Mouse (Mus musculus): Measurements from ENCODE around the gene Olfr149. TPM values are rescaled to one million over a fixed set of nuclear protein-coding genes. Genes with fewer than 3 reads are reported as not detected.
"Not testable (repeated sequence)": the region's sequence is repeated elsewhere in the genome, so short reads cannot be mapped to it uniquely, and the experiment has no call there.

The Olfr149 gene
- not detected in 2 replicates for polyA plus RNA-seq (2016; fragmentation: Nextera tagmentation; extraction: Ambion mirVana)

DNA sequence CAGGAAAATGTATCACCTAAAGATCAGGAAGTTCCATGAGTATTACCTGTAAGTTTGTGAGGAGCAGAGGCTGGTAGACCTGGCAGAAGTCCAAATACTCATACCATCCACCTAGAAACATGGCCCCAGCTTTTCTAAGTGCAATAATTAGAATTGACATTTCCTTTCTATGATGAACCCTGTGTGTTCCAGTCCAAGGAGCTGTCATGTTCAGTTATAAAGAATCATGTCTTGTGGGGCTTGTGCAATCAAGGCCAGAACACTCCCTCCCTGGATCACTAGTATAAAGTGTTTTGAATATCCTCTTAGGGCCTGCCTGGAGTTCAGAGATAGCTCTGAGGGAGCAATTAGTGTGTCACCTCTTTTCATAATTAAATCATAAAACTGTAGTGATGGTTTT, at the start of gene Olfr149:
Gene Olfr149, minus strand, starts transcription at position 101 of the 400 bp plus-strand sequence.
- DNase-seq (ENCODE audit: low spot score) = no peak
- no peaks in the 10 kb centered on the region for H3K36me3 ChIP-seq
- H3K27ac ChIP-seq = no peak within 1 kb of the TSS
- H3K27me3 ChIP-seq (ENCODE audit: insufficient read depth, poor library complexity, severe bottlenecking) = no peaks in the 10 kb centered on the region
- H3K4me3 ChIP-seq = no peak within 1 kb of the TSS
- no peaks in the 10 kb centered on the region for H3K9me3 ChIP-seq
- no peaks in the 10 kb centered on the region for H3K4me1 ChIP-seq

DNA sequence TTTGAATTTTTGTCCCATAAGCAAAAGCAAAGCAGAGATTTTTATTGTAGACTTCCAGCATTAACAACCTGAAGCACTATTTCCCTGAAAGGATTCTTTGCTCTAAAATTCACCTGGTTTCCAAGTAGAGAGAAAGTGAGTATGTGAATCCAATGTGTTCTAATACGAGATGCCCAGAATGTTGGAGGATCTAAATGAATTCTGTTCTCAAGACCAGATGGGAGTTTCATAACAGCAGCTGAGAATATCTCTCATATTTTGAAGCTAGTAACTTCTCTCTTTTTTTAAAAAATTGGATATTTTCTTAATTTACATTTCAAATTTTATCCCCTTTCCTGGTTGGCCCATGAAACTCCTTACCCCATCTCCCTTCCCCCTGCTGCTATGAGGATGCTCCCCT, 39.5 kb upstream of the Olfr149 start:
- Histone ChIP-seq H3K9me3 (no peaks in the 10 kb centered on the region), H3K4me3 (no peak overlapping the region), H3K27ac (no peak overlapping the region), H3K36me3 (no peaks in the 10 kb centered on the region), H3K27me3 (ENCODE audit: insufficient read depth, poor library complexity, severe bottlenecking) (no peaks in the 10 kb centered on the region), H3K4me1 (no peaks in the 10 kb centered on the region)
- 79% methylated on average over 1 of the region's 1 CpGs for WGBS
- no peak for DNase-seq (ENCODE audit: low spot score)

DNA sequence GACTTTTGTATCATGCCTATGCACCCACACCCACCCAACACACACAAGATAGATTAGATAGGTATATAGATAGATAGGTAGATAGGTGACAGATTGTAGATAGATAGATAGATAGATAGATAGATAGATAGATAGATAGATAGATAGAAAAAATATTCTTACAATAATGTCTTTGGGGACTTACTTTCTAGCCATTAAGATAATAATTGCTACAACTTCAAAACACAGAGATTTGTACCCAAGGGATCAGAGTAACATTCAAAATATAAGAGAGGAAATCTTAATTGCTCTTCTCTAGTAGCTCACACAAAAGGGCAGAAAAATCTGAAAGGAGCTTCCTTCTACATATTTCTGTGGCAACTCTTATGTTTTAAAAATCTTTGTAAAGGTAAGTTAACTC, 39.0 kb upstream of the Olfr149 start, which contains the start of gene Olfr967:
Gene Olfr967, plus strand, starts transcription at position 301 of the 400 bp plus-strand sequence.
- Histone ChIP-seq H3K36me3 (no peaks in the 10 kb centered on the region), H3K9me3 (no peaks in the 10 kb centered on the region), H3K4me1 (no peaks in the 10 kb centered on the region), H3K27ac (no peak within 1 kb of the TSS), H3K4me3 (no peak within 1 kb of the TSS), H3K27me3 (ENCODE audit: insufficient read depth, poor library complexity, severe bottlenecking) (no peaks in the 10 kb centered on the region)
- DNase-seq (ENCODE audit: low spot score) = no peak

DNA sequence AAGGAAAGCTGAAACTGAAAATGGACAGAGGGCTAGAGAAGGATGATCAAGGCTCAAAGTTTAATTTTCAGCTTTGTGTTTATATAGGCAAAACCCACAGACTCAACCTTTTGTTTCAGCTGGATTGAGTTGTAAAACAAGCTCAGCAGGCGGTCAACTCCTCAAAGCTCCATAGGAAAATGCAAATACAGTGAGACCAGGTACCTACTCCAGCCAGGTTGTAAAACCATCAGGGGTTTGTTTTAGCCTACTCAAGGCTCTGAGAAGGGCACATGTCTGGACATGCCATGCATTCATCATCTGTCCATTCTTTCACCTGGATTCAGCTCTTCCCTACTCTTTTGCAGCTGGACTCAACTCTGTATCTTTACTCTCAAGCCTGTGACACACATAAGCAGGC, 33.8 kb upstream of the Olfr149 start:
- Histone ChIP-seq H3K4me1 (no peaks in the 10 kb centered on the region), H3K9me3 (no peaks in the 10 kb centered on the region), H3K36me3 (no peaks in the 10 kb centered on the region), H3K27ac (no peak overlapping the region), H3K27me3 (ENCODE audit: insufficient read depth, poor library complexity, severe bottlenecking) (no peaks in the 10 kb centered on the region), H3K4me3 (no peak overlapping the region)
- 85% methylated on average over 1 of the region's 1 CpGs for WGBS
- DNase-seq (ENCODE audit: low spot score) = no peak

DNA sequence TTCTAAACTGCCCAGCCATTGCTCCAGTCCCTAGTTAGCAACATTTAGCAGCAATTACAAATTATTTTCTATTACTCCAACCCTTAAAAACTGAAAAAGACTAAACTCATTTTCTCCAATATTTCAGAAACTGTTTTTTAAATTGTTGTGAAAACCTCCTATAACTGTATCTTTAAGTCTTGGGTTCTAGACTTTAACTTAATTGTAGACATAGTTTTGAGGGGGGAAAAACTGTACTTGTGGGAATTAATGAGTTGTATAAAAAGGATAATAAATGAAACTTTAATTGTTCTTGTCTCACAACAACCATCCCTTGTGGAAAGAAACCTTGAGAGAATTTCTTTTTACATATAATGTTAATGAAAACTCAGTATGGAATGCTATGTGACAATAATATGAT, 23.8 kb upstream of the Olfr149 start, which contains the start of gene Olfr150:
Gene Olfr150, plus strand, starts transcription at position 301 of the 400 bp plus-strand sequence.
- Histone ChIP-seq H3K27me3 (ENCODE audit: insufficient read depth, poor library complexity, severe bottlenecking) (no peaks in the 10 kb centered on the region), H3K36me3 (no peaks in the 10 kb centered on the region), H3K27ac (no peak within 1 kb of the TSS), H3K9me3 (no peaks in the 10 kb centered on the region), H3K4me3 (no peak within 1 kb of the TSS), H3K4me1 (no peaks in the 10 kb centered on the region)
- no peak for DNase-seq (ENCODE audit: low spot score)

DNA sequence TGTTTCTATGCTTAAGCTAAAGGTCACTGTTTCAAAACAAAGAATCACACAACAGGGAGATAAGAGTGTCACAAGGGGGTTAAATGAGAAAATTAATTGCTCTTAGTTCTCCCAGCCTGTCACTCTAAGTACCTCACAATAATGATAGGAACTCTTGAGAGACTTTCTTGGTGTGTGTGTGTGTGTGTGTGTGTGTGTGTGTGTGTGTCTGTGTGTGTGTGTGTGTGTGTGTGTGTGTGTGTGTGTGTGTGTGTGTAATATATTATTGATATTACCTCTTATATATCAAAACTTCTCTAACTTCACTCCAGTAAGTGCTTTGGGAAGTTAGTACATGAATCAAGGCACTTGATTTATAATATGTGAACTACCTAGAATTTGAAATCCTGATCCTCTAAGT, 4.1 kb upstream of the Olfr149 start, which contains the start of gene Olfr965:
Gene Olfr965, plus strand, starts transcription at position 301 of the 400 bp plus-strand sequence.
- no peaks in the 10 kb centered on the region for H3K9me3 ChIP-seq
- H3K36me3 ChIP-seq = no peaks in the 10 kb centered on the region
- H3K27me3 ChIP-seq (ENCODE audit: insufficient read depth, poor library complexity, severe bottlenecking) = no peaks in the 10 kb centered on the region
- no peaks in the 10 kb centered on the region for H3K4me1 ChIP-seq
- H3K27ac ChIP-seq = no peak within 1 kb of the TSS
- H3K4me3 ChIP-seq = no peak within 1 kb of the TSS
- DNase-seq (ENCODE audit: low spot score) = no peak

DNA sequence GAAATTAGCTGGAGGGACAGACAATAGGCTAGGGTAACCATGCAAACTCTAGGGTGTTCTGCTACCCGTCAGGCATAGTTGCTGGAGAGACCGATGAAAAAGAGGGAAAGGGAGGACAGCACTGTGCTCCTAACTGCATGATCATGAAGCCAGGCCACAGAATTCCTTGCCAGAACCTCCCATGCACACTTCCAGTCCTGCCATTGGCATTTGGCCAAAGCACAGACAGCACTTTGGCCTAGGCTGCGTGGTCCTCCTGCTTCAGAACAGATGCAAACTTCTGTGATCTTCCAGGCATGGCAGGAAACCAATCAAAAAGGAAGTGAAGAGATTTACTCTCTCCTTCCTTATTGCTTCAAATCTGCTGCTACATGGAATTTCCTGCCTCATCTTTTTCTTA, 2.0 kb upstream of the Olfr149 start:
- WGBS = 63% methylated on average over 3 of the region's 3 CpGs
- H3K36me3 ChIP-seq = no peaks in the 10 kb centered on the region
- H3K27me3 ChIP-seq (ENCODE audit: insufficient read depth, poor library complexity, severe bottlenecking) = no peaks in the 10 kb centered on the region
- H3K4me3 ChIP-seq = no peak overlapping the region
- no peaks in the 10 kb centered on the region for H3K4me1 ChIP-seq
- DNase-seq (ENCODE audit: low spot score) = peak; percentile 75
- H3K27ac ChIP-seq = no peak overlapping the region
- H3K9me3 ChIP-seq = no peaks in the 10 kb centered on the region

DNA sequence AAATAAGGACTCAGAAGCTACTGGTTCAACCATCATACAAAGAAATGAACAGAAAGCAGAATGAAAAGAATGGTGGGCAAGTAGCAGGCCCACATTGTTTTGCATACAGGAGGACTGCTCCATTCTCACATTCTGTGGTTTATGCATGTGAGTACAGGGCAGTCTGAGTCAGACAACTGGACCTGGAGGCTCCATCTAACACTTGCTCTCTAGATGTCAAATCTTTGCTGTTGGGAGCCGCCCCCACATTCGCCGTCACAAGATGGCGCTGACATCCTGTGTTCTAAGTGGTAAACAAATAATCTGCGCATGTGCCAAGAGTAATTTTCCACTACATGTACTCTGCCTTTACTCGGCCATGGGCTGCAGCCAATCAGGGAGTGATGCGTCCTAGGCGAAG, 5.8 kb downstream of the Olfr149 start:
- WGBS = 77% methylated on average over 8 of the region's 8 CpGs
- H3K4me1 ChIP-seq; H3K27ac ChIP-seq; H3K27me3 ChIP-seq (ENCODE audit: insufficient read depth, poor library complexity, severe bottlenecking); DNase-seq (ENCODE audit: low spot score); H3K4me3 ChIP-seq; H3K9me3 ChIP-seq; H3K36me3 ChIP-seq: not testable (repeated sequence)

DNA sequence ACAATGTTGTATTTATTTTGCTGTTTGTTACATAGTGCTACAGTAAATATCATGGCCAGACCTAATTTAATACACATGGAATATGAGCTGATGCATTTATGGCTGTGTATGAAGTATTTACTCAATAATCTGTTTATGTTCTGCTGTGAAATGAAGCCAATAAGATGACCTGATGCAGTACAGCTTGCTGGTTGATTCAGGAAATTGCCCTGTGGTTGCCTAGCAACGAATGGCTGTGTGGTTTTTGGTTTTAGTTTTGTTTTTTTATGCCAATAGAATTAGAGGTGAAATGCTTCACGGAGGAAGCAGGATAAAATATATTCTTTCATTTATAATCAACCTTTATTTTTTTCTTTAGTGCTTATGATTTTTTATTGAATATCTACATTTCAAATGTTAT, 27.6 kb downstream of the Olfr149 start:
- DNase-seq (ENCODE audit: low spot score) = no peak
- whole genome bisulfite sequencing = 66% methylated on average over 2 of the region's 2 CpGs

DNA sequence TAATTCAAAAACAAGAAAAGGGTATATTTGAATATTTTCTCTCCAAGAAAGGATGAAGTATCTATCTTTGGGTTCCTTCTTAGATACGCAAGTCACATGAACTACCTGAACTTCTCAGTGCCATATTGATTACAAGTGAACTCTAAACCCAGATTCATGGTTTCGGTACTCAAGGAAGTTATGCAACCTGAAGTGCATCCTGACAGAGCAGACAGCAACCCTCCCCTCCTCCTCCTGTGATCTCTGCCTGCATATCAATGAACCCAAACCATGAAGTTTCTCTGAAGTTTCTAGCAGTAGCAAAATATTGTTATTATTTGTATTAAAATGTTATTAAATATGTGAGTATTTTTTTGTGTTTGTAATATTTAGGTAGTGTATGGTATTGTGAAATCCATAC, 28.4 kb downstream of the Olfr149 start:
- WGBS = 87% methylated on average over 2 of the region's 2 CpGs
- no peaks in the 10 kb centered on the region for H3K4me1 ChIP-seq
- H3K4me3 ChIP-seq = no peak overlapping the region

More for the DNA sequence above, 27.6 kb downstream of the Olfr149 start:
- Histone ChIP-seq H3K4me1 (no peaks in the 10 kb centered on the region), H3K27ac (no peak overlapping the region), H3K27me3 (ENCODE audit: insufficient read depth, poor library complexity, severe bottlenecking) (no peaks in the 10 kb centered on the region), H3K4me3 (no peak overlapping the region), H3K36me3 (no peaks in the 10 kb centered on the region), H3K9me3 (no peaks in the 10 kb centered on the region)

DNA sequence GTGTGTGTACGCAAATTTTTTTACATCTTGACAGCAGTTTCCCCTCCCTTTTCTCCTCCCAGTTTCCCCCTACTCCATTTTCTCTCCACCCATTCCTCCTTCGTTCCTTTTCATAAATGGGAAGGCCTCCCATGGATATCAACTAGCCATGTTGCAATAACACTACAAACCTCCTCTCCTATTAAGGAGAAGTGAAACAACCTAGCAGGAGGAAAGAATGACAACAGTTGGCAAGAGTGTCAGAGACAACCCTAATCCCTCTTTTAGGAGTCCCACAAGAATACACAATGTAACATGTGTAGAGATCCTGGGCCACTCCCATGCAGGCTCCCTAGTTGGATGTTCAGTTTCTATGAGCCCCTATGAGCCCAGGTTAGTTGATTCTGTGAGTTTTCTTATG, 32.1 kb downstream of the Olfr149 start:
- WGBS = 88% methylated on average over 2 of the region's 2 CpGs
- DNase-seq (ENCODE audit: low spot score) = no peak
- no peaks in the 10 kb centered on the region for H3K9me3 ChIP-seq
- no peaks in the 10 kb centered on the region for H3K36me3 ChIP-seq
- no peak overlapping the region for H3K27ac ChIP-seq
- no peak overlapping the region for H3K4me3 ChIP-seq
- no peaks in the 10 kb centered on the region for H3K27me3 ChIP-seq (ENCODE audit: insufficient read depth, poor library complexity, severe bottlenecking)
- H3K4me1 ChIP-seq = no peaks in the 10 kb centered on the region

More for the DNA sequence above, 28.4 kb downstream of the Olfr149 start:
- Histone ChIP-seq H3K9me3 (no peaks in the 10 kb centered on the region), H3K27ac (no peak overlapping the region), H3K27me3 (ENCODE audit: insufficient read depth, poor library complexity, severe bottlenecking) (no peaks in the 10 kb centered on the region), H3K36me3 (no peaks in the 10 kb centered on the region)
- no peak for DNase-seq (ENCODE audit: low spot score)

DNA sequence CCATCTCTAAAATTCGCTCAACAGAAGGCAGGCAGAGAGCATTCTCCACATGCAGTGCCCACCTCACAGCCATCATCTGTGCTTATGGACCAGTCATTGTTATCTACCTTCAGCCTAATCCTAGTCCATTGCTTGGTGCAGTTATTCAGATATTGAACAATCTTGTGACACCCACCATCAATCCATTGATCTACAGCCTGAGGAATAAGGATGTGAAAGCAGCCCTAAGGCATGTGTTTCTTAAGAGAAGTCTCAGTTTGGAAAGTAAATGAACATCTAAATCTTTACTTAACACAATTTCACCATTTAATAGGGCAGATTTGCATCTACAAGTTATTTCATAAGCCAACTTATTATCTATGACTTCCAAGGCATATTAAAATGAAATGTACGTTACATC, 37.2 kb downstream of the Olfr149 start:
- Histone ChIP-seq H3K4me1 (no peaks in the 10 kb centered on the region), H3K36me3 (no peaks in the 10 kb centered on the region), H3K4me3 (no peak overlapping the region), H3K9me3 (peaks cover 1% of the 10 kb centered on the region; the same call in 1 of the 2 replicates), H3K27me3 (ENCODE audit: insufficient read depth, poor library complexity, severe bottlenecking) (no peaks in the 10 kb centered on the region), H3K27ac (no peak overlapping the region)
- 61% methylated on average over 2 of the region's 2 CpGs for WGBS
- DNase-seq (ENCODE audit: low spot score) = no peak

DNA sequence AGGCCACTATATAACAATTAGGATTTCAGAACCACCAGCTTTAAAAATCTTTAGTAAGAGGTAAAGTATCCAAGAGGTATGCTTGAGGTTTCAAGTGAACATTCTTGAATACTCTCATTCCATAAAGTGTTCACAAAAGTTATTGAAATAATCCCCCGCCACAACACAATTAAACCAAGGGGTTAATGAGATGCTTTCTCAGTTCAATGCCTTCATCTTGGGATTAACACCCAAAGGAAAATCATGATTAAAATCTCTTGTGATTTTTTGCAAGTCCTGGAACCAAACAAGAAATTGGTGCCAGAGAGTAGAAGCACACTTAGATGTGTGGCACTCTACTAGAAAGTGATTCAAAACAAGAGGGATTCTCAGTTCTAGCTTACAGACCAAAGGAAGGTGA, 40.0 kb downstream of the Olfr149 start, which contains the start of gene Olfr963:
Gene Olfr963, plus strand, starts transcription at position 301 of the 400 bp plus-strand sequence.
- no peak within 1 kb of the TSS for H3K4me3 ChIP-seq
- no peaks in the 10 kb centered on the region for H3K4me1 ChIP-seq
- H3K27me3 ChIP-seq (ENCODE audit: insufficient read depth, poor library complexity, severe bottlenecking) = no peaks in the 10 kb centered on the region
- H3K9me3 ChIP-seq = peaks cover 5% of the 10 kb centered on the region; the same call in 1 of the 2 replicates
- H3K27ac ChIP-seq = no peak within 1 kb of the TSS
- no peak for DNase-seq (ENCODE audit: low spot score)
- no peaks in the 10 kb centered on the region for H3K36me3 ChIP-seq
- 83% methylated on average over 1 of the region's 1 CpGs for WGBS

DNA sequence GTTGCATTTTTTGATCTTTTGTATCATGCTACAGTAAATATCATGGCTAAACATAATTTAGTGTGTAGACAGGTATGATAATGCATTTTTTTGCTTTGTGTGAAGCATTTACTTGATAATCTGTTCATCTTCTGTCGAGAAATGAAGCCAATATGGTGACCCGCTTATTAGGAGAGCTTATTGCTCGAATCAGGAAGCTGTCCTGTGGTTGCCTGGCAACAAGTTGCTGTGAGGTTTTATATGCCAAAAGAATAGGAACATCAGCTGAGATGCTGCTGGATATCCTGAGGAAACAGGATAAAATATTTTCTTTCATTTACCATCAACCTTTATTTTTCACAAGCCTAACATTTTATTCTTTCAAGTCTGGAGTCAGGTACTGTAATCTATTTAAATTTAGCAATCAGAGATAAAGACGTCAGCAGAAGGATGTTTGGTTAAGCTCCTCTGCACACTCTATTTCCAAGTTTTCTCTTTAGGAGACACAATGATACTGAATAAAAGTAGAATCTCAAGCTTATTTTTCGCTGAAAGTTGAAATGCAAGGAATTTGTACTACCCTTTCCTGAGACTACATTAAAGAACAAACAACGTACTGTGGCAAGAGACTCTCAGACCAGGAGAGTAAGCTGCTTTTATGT, 52.0 kb downstream of the Olfr149 start:
- WGBS = 65% methylated on average over 6 of the region's 6 CpGs
- DNase-seq (ENCODE audit: low spot score) = no peak
- Histone ChIP-seq H3K36me3 (no peaks in the 10 kb centered on the region), H3K9me3 (no peaks in the 10 kb centered on the region), H3K4me1 (no peaks in the 10 kb centered on the region), H3K27me3 (ENCODE audit: insufficient read depth, poor library complexity, severe bottlenecking) (no peaks in the 10 kb centered on the region), H3K4me3 (no peak overlapping the region), H3K27ac (no peak overlapping the region)
